Mouse (Mus musculus) leukemia stem cell, adult 10-12 weeks (primary cell): Measurements from ENCODE around the gene A730071L15Rik. TPM values are rescaled to one million over a fixed set of nuclear protein-coding genes. Genes with fewer than 3 reads are reported as not detected.

ENCODE experiments used
- polyA plus RNA-seq: library from polyadenylated mRNA; stranded (reverse); fragments of >175 nt; gene quantifications from 2 replicates; pipeline ENCODE4 v1.2.3, GENCODE M21; 2012; ENCODE audit warnings: low replicate concordance

Gene A730071L15Rik
- polyA plus RNA-seq, result not detected in 2 replicates

GRCm38 (mm10) chr11:6199410-6200086 lies at the start of gene A730071L15Rik:
Gene A730071L15Rik, plus strand, starts transcription at chr11:6200029.

DNA sequence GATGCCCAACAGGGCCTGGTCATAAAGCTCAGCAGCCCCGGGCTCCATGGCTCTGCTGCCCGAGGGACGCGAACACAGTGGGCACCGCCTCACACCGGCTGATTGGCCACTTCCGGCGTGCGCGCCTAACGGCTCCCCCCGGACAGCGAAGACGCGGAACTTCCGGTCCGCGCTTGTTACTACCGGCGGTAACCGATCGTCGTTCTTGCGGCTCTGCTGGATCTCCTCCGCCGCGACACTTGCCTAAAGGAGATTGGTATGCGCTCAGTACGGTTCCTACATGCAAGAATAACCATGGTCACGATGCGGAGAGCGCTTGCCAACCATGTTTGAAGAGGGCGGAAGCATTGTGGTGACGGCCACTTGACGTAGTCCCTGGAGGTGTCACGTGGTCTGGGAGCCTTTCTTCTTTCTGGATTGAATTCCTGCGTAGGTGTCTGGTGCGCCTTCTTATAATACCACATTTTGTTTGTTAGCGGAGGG lies 299 bp downstream of the A730071L15Rik start, which contains the start of gene Nudcd3:
Gene Nudcd3, minus strand, starts transcription at position 329 of the 483 bp plus-strand sequence.

GRCm38 (mm10) chr11:6230012-6230411 lies 30.2 kb downstream of the A730071L15Rik start, which contains the start of gene Npc1l1:
Gene Npc1l1, minus strand, starts transcription at chr11:6230143.

Other genes with a start within 250 kb of the A730071L15Rik start
- gene Gck, start 249.9 kb upstream of the A730071L15Rik start, polyA plus RNA-seq, result 0.08 TPM in 1 of 2 replicates, not detected in the other
- 4.8 and 9.3 TPM in 2 replicates for gene Ykt6, start 244.3 kb upstream of the A730071L15Rik start, polyA plus RNA-seq
- gene Camk2b, start 133.7 kb upstream of the A730071L15Rik start, polyA plus RNA-seq, result 0.33 TPM in 1 of 2 replicates, not detected in the other
- 13.6 and 24.2 TPM in 2 replicates for gene Nudcd3, start 386 bp downstream of the A730071L15Rik start, polyA plus RNA-seq
- gene Npc1l1, start 30.1 kb downstream of the A730071L15Rik start, polyA plus RNA-seq, result not detected in 2 replicates
- 8.9 and 15.3 TPM in 2 replicates for gene Ddx56, start 67.7 kb downstream of the A730071L15Rik start, polyA plus RNA-seq
- gene Tmed4, start 74.8 kb downstream of the A730071L15Rik start, polyA plus RNA-seq, result 19.5 and 19.6 TPM in 2 replicates
- 11.1 and 80.9 TPM in 2 replicates for gene Ogdh, start 91.6 kb downstream of the A730071L15Rik start, polyA plus RNA-seq
- 490 and 546 TPM in 2 replicates for gene Zmiz2, start 189.0 kb downstream of the A730071L15Rik start, polyA plus RNA-seq
- 27.1 and 117 TPM in 2 replicates for gene Ppia, start 215.4 kb downstream of the A730071L15Rik start, polyA plus RNA-seq
- gene H2afv, start 244.4 kb downstream of the A730071L15Rik start, polyA plus RNA-seq, result 15.0 and 25.2 TPM in 2 replicates